Mouse (Mus musculus) forebrain, embryonic 12.5 days (tissue): ENCODE results near the gene Slc4a10. TPM values are rescaled to one million over a fixed set of nuclear protein-coding genes. Genes with fewer than 3 reads are reported as not detected.
"Not testable (repeated sequence)": the region's sequence is repeated elsewhere in the genome, so short reads cannot be mapped to it uniquely, and the experiment has no call there.

ENCODE experiments used
- ATAC-seq: fragments of 200-750 bp; cut with Nextera tagmentation; 2 replicates; pipeline ENCODE4 v1.8.0; 2017; ENCODE audit warnings: moderate TSS enrichment; ENCODE audit not compliant: low FRiP score
- H3K27ac ChIP-seq: fragments of 300-500 bp; sonication (generic); 2 replicates; pipeline ENCODE4 v1.5.1; 2016; ENCODE audit warnings: mild to moderate bottlenecking
- H3K27me3 ChIP-seq: fragments of 300-500 bp; sonication (generic); 2 replicates; pipeline ENCODE4 v1.6.1; 2016; ENCODE audit warnings: mild to moderate bottlenecking
- H3K36me3 ChIP-seq: fragments of 300-500 bp; sonication (generic); replicated peaks from 2 replicates; pipeline ENCODE4 v1.6.1; 2016; ENCODE audit warnings: mild to moderate bottlenecking
- H3K4me1 ChIP-seq: fragments of 300-500 bp; sonication (generic); 2 replicates; pipeline ENCODE4 v1.6.1; 2016
- H3K4me2 ChIP-seq: fragments of 300-500 bp; sonication (generic); 2 replicates; pipeline ENCODE4 v1.6.1; 2016; ENCODE audit warnings: mild to moderate bottlenecking, moderate library complexity
- H3K4me3 ChIP-seq: fragments of 300-500 bp; sonication (generic); replicated peaks from 2 replicates; pipeline ENCODE4 v1.5.1; 2016; ENCODE audit warnings: mild to moderate bottlenecking
- H3K9ac ChIP-seq: fragments of 300-500 bp; sonication (generic); 2 replicates; pipeline ENCODE4 v1.6.1; 2016; ENCODE audit warnings: mild to moderate bottlenecking
- H3K9me3 ChIP-seq: fragments of 300-500 bp; sonication (generic); 2 replicates; pipeline ENCODE4 v1.6.1; 2016
- WGBS: fragments of 180-500 bp; shearing (Covaris S2); methylation state at CpG from one replicate; pipeline ENCODE4 v1.1.7; 2016; 5-methylcytosine and 5-hydroxymethylcytosine counted together
- polyA plus RNA-seq: library from polyadenylated mRNA; unstranded; fragments of >200 nt; fragmentation: Nextera tagmentation; extraction: Ambion mirVana; gene quantifications from 2 replicates; pipeline ENCODE4 v1.2.1, GENCODE M21; 2016

Gene Slc4a10
- 1.5 and 1.6 TPM in 2 replicates for polyA plus RNA-seq

DNA sequence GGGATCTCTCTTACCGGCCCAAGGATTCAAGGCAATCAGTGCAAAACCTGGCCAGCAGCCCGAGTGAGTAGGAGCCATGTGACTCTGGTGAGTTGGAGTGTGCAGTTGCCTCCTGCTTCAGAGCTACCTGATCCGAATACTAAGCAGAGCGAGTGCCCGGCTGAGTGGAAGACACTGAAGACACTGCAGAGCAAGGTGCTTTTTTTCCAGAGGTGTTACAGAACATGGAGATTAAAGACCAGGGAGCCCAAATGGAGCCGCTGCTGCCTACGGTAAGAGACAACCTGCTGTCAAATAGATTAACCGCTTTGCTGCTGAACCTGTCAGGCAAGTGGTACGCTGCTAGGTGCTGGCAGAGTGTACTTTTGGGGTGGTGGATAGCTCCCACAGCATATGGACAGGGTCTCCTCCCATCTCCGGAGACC lies at the start of gene Slc4a10:
TSS of gene Slc4a10 (plus strand) at position 42 of the 425 bp plus-strand sequence.
- peak within 1 kb of the TSS; percentile 63; the same call in 1 of the 2 replicates for H3K27ac ChIP-seq
- 15% methylated on average over 10 of the region's 10 CpGs for WGBS

GRCm38 (mm10) chr2:62001251-62001650 lies 45.0 kb upstream of the Slc4a10 start:
- H3K4me1 ChIP-seq, H3K27ac ChIP-seq, ATAC-seq, H3K4me3 ChIP-seq, H3K4me2 ChIP-seq, H3K9me3 ChIP-seq, H3K36me3 ChIP-seq, H3K27me3 ChIP-seq, H3K9ac ChIP-seq: not testable (repeated sequence)
- WGBS: 93% methylated on average over 6 of the region's 6 CpGs

More for the DNA sequence above, at the start of gene Slc4a10:
- H3K27me3 ChIP-seq: no peaks in the 10 kb centered on the region
- H3K9me3 ChIP-seq: no peaks in the 10 kb centered on the region
- peaks cover 6% of the 10 kb centered on the region for H3K4me1 ChIP-seq
- no peaks in the 10 kb centered on the region for H3K36me3 ChIP-seq
- peak within 1 kb of the TSS; percentile 56 for H3K9ac ChIP-seq
- H3K4me3 ChIP-seq: peak within 1 kb of the TSS; percentile 52
- peak; percentile 76; the same call in 1 of the 2 replicates for ATAC-seq
- H3K4me2 ChIP-seq: peak within 1 kb of the TSS; percentile 64

DNA sequence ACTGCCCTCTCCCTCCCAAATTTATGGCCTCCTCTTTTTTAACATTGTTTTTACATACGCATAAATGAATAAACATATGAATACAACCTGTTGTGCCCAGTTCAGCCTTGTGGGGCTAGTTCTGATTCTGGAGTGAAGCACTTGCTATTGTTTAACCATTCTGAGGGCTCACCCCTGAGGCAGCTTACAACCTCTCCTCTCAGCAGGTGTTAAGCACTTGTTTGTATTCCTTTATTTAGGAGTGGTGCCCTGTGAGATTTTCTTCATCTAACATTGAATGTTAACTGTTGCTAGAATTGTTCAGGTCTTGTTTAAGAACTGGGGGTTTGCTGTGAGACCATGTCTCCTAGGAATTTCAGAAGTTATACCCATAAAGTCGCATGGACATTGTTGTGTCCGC lies 28.1 kb upstream of the Slc4a10 start:
- no peaks in the 10 kb centered on the region for H3K36me3 ChIP-seq
- H3K9me3 ChIP-seq: no peaks in the 10 kb centered on the region
- H3K4me1 ChIP-seq: no peaks in the 10 kb centered on the region
- no peak overlapping the region for H3K9ac ChIP-seq
- no peak overlapping the region for H3K4me3 ChIP-seq
- 61% methylated on average over 3 of the region's 3 CpGs for WGBS
- H3K27me3 ChIP-seq: no peaks in the 10 kb centered on the region
- no peak for ATAC-seq
- no peak overlapping the region for H3K4me2 ChIP-seq
- H3K27ac ChIP-seq: no peak overlapping the region

- peaks cover 6% of the 10 kb centered on the region for H3K4me1 ChIP-seq
- peak overlapping the region; percentile 64 for H3K4me2 ChIP-seq
- H3K4me3 ChIP-seq: peak overlapping the region; percentile 52
- H3K36me3 ChIP-seq: no peaks in the 10 kb centered on the region
- peak overlapping the region; percentile 63 for H3K27ac ChIP-seq
- no peaks in the 10 kb centered on the region for H3K27me3 ChIP-seq
- WGBS: 12% methylated on average over 10 of the region's 10 CpGs
- no peaks in the 10 kb centered on the region for H3K9me3 ChIP-seq
- peak; percentile 24; the same call in 1 of the 2 replicates for ATAC-seq
- H3K9ac ChIP-seq: peak overlapping the region; percentile 56
Observed at GRCm38 (mm10) chr2:62046861-62047503, 720 bp downstream of the Slc4a10 start.

DNA sequence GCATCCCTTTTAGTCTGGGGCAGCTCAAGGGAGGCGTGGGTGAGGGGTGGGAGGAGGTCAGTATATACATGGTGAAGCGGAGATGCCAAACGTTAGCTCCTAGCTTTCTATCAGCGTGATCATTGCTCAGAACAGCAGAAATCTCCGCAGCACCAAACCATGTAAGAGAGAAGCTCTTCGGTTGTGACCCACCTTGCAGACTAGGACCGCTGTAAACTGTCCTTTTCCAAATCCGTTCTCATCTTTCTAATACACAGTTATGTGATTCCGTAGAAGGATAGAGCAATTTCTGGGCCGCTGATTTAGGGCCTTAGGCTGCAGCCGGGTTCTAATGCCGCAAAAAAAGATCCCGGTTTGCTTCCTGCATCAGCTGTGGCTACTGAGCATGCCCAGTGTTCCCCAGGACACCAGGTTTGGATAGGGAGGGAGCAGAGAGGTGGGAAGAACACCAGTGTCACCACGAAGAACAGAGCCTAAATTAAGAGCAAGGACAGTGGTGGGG lies 1.3 kb downstream of the Slc4a10 start:
- Histone ChIP-seq H3K4me2 (peak overlapping the region; percentile 64), H3K27ac (peak overlapping the region; percentile 63), H3K36me3 (no peaks in the 10 kb centered on the region), H3K27me3 (no peaks in the 10 kb centered on the region), H3K9me3 (no peaks in the 10 kb centered on the region), H3K4me1 (peaks cover 6% of the 10 kb centered on the region), H3K4me3 (peak overlapping the region; percentile 52), H3K9ac (peak overlapping the region; percentile 56)
- peak; percentile 90 for ATAC-seq
- WGBS: 1% methylated on average over 14 of the region's 14 CpGs

DNA sequence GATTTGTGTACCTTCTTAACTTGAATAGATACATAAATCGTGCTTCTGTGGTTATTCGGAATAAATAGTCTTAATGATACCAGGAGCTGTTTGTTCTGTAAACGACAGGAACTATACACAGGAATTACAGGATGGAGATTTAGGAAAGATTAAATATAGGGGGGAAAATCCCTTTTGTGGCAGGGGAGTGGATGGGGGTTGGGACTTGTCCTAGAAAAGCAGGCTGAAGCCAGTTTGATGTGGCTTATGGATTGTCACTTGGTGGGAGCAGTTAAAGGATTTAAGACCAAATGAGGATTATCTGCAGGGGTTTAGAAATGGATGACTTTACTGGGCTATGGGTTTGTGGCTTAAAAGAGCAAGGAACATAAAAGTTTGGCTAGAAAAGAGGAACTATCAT lies 1.9 kb downstream of the Slc4a10 start:
- Histone ChIP-seq H3K36me3 (no peaks in the 10 kb centered on the region), H3K4me2 (peak overlapping the region; percentile 64), H3K9me3 (no peaks in the 10 kb centered on the region), H3K27me3 (no peaks in the 10 kb centered on the region), H3K27ac (peak overlapping the region; percentile 63; the same call in 1 of the 2 replicates), H3K4me3 (peak overlapping the region; percentile 52), H3K4me1 (peaks cover 6% of the 10 kb centered on the region), H3K9ac (peak overlapping the region; percentile 56; the same call in 1 of the 2 replicates)
- ATAC-seq: peak; percentile 37; the same call in 1 of the 2 replicates
- 6% methylated on average over 3 of the region's 3 CpGs for WGBS

DNA sequence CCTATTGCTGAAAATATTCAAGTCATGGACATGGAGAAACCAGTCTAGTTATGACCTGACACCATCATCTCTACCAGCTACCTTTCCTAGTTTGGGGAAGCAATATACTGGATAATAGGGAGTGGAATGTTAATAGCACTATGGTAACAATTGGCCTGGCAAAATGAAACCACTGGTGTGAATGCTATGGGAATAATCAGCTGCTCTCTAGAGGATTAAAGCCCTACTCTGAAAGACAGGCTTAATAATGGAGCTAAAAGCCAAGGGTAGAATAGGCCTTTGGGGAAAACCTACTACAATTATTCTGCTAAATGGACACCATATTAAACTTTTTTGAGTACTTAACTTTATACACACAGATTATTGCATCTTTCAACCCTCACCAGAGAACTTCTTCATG lies 30.2 kb downstream of the Slc4a10 start:
- no peaks in the 10 kb centered on the region for H3K4me1 ChIP-seq
- no peaks in the 10 kb centered on the region for H3K36me3 ChIP-seq
- no peak overlapping the region for H3K9ac ChIP-seq
- no peak overlapping the region for H3K4me2 ChIP-seq
- no peak overlapping the region for H3K4me3 ChIP-seq
- 0 out of 2 replicates have a peak, but pooled peaks have one; percentile 14 for ATAC-seq
- no peaks in the 10 kb centered on the region for H3K27me3 ChIP-seq
- no peaks in the 10 kb centered on the region for H3K9me3 ChIP-seq
- H3K27ac ChIP-seq: no peak overlapping the region

DNA sequence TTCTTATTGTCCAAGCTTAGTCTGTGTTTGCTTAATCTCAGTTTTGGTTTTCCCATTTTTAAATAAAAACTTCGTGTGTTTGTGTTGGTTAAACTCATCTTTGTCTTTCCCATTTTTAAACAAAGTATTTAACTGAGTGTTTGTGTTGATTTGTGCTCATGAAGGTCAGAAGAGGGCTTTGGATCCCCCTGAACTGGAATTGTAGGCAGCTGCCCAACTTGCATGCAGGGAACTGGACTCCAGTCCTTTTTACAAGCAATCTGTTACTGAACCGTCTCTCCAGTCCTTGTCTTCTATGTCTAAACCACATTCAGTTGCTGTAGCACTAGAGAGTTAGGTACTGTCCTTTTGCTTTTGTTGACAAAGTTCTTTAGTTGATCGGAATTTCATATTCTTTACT lies 41.3 kb downstream of the Slc4a10 start:
- no peak overlapping the region for H3K4me3 ChIP-seq
- no peak for ATAC-seq
- no peaks in the 10 kb centered on the region for H3K36me3 ChIP-seq
- H3K27me3 ChIP-seq: no peaks in the 10 kb centered on the region
- WGBS: 67% methylated on average over 3 of the region's 3 CpGs
- H3K4me2 ChIP-seq: no peak overlapping the region
- H3K9ac ChIP-seq: no peak overlapping the region
- H3K9me3 ChIP-seq: no peaks in the 10 kb centered on the region
- no peak overlapping the region for H3K27ac ChIP-seq
- no peaks in the 10 kb centered on the region for H3K4me1 ChIP-seq

DNA sequence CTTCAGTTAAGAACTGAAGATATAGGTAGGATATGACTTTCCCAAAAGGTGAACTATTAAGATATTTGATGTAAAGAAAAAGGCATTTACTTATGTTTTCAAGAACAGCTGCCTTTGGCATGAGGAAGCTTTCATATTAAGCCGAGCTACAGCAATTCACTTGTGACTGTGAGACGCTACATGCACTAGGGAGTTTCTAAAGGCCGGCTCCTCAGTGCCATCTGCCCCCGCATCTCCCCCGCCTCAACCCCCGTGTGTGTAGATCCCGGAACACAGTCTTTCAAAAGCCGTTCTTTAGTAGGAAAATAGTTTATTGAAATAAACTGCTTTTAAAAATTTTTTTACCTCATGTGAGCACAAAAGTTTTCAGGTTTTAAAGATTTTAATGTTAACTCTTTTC lies 42.5 kb downstream of the Slc4a10 start:
- ATAC-seq: 0 out of 2 replicates have a peak, but pooled peaks have one; percentile 58

DNA sequence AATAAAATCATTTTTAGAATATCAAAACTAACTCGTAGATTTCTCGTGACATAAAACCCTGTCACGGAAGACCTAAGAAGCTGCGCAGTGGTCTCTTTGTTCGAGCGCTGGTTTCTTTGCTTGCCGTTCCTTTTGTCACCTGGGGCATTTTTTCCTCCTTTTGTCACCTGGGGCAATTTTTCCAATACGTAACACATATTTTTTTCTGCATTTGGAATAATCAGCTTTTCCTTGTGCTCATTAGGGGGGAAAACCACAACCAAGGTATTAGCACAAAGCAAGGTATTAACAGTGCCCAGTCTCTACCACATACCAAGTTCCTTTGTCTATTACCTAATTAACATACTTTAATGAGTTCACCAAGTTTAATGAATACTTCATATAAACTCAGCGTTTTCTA lies 42.9 kb downstream of the Slc4a10 start:
- Histone ChIP-seq H3K9me3 (no peaks in the 10 kb centered on the region), H3K4me1 (no peaks in the 10 kb centered on the region), H3K36me3 (no peaks in the 10 kb centered on the region), H3K9ac (no peak overlapping the region), H3K27me3 (no peaks in the 10 kb centered on the region), H3K4me2 (peak overlapping the region; percentile 38), H3K27ac (no peak overlapping the region), H3K4me3 (0 out of 2 replicates have a peak overlapping the region, but pooled peaks have one; percentile 0)
- WGBS: 15% methylated on average over 9 of the region's 9 CpGs
- peak; percentile 94 for ATAC-seq

More for the DNA sequence above, 42.5 kb downstream of the Slc4a10 start:
- H3K9ac ChIP-seq: no peak overlapping the region
- no peaks in the 10 kb centered on the region for H3K4me1 ChIP-seq
- peak overlapping the region; percentile 38 for H3K4me2 ChIP-seq
- no peaks in the 10 kb centered on the region for H3K9me3 ChIP-seq
- peak overlapping the region; percentile 63; the same call in 1 of the 2 replicates for H3K27ac ChIP-seq
- 30% methylated on average over 8 of the region's 8 CpGs for WGBS
- no peak overlapping the region for H3K4me3 ChIP-seq
- no peaks in the 10 kb centered on the region for H3K36me3 ChIP-seq
- H3K27me3 ChIP-seq: no peaks in the 10 kb centered on the region

DNA sequence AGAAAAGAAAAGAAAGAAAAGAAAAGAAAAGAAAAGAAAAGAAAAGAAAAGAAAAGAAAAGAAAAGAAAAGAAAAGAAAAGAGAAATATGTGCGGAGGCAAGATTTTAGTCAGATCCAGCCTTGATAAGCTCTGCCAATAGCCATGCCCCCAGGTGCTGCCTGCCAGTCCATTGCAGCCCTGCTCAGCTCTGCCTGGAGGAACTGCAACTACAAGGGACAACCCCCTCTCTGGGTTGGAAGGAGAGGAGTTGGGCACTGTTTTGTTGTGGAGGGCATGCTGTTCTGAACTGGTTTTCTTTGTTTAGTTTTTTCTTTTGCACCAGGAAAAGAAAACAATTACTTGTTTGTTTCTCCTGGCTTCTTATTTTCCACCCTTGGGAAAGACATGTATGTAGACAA lies 54.3 kb downstream of the Slc4a10 start:
- H3K36me3 ChIP-seq: no peaks in the 10 kb centered on the region
- H3K4me2 ChIP-seq: no peak overlapping the region
- H3K27ac ChIP-seq: no peak overlapping the region
- no peaks in the 10 kb centered on the region for H3K9me3 ChIP-seq
- H3K4me1 ChIP-seq: peaks cover 2% of the 10 kb centered on the region; the same call in 1 of the 2 replicates
- ATAC-seq: no peak
- H3K9ac ChIP-seq: no peak overlapping the region
- H3K27me3 ChIP-seq: no peaks in the 10 kb centered on the region
- 82% methylated on average over 1 of the region's 1 CpGs for WGBS
- no peak overlapping the region for H3K4me3 ChIP-seq

GRCm38 (mm10) chr2:62115346-62115745 lies 69.1 kb downstream of the Slc4a10 start:
- Histone ChIP-seq H3K27me3 (no peaks in the 10 kb centered on the region), H3K9me3 (no peaks in the 10 kb centered on the region), H3K4me1 (no peaks in the 10 kb centered on the region), H3K27ac (no peak overlapping the region), H3K4me2 (no peak overlapping the region), H3K9ac (no peak overlapping the region), H3K4me3 (no peak overlapping the region), H3K36me3 (no peaks in the 10 kb centered on the region)
- WGBS: 91% methylated on average over 4 of the region's 4 CpGs
- ATAC-seq: no peak

- no peak overlapping the region for H3K4me2 ChIP-seq
- no peaks in the 10 kb centered on the region for H3K4me1 ChIP-seq
- H3K27me3 ChIP-seq: no peaks in the 10 kb centered on the region
- no peak overlapping the region for H3K27ac ChIP-seq
- no peak overlapping the region for H3K4me3 ChIP-seq
- no peak for ATAC-seq
- WGBS: 86% methylated on average over 2 of the region's 2 CpGs
- no peaks in the 10 kb centered on the region for H3K9me3 ChIP-seq
- no peak overlapping the region for H3K9ac ChIP-seq
- H3K36me3 ChIP-seq: no peaks in the 10 kb centered on the region
Observed at GRCm38 (mm10) chr2:62129975-62130374, 83.7 kb downstream of the Slc4a10 start.
